Mouse (Mus musculus) kidney, postnatal 10 days (tissue): ENCODE measurements around the gene Wdr83.

Experiments
- DNase-seq: peaks from one replicate; pipeline ENCODE4 v3.0.0; 2021; ENCODE audit warnings: mixed read lengths

The Wdr83 gene

DNA sequence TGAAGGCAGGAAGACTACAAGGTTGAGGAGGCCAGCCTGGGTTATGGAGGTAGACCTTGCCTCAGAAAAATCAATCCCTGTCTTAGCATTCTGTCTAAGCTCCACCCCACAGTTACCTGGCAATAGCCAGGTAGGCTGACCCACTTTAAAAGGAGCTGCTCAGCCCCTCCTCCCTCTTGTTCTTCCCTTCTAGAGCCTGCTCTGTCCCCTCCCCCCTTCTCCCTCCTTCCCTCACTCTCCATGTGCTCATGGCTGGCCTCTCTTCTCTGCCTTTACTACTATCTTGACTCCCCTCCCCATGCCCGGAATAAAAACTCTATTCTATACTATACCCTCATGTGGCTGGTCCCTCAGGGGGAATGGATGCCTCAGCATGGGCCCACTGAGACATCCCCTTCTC lies 47.2 kb downstream of the Wdr83 start:
- no peak for DNase-seq

DNA sequence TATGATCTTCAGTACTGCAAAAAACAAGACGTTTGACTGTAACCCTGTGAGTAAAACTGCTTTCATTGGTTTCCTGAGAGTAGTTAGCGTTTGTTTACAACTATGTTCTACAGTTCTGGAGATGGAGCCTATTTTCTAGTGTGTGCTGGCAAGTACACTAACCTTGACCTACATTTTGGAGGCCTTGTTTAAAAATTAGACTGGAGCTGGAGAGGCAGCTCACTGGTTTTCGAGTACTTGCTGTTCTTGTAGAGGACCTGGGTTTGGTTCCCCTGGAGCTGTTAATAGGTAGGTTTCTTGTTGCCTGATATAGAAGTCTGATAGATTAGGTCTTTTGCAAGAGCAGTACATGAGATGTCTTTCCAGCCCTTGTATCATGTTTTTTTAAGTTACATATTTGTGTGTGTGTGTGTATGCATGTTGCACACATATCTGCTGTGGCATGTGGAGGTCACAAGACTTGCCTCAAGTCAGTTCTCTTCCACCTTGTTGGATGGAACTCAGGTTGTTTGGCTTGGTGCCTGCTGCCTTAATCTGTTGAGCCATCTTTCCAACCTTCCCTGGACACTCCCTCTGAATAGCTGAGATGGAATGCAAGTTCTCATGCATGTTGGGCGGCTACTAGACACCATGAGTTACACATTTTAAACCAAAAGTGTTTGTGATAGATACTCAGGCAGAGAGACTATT lies 48.3 kb downstream of the Wdr83 start:
- no peak for DNase-seq

DNA sequence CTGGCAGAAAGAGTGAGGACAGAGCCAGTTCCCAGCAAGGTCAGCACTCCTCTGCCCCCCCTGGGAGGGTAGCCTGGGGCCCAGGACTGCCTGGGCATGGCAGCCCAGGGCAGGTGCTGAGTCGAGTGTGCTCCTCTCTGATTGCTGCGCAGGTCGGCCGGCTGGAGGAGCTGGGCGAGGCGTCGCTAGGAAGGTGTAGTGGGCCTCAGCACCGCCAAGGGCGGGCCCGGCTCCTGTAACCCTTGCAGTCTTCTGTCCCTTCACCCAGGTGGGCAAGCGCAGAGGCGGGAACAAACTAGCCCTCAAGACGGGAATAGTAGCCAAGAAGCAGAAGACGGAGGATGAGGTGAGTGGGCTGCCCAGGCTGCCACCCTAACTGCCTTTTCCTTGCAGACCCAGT lies 51.8 kb downstream of the Wdr83 start:
- DNase-seq, result no peak

DNA sequence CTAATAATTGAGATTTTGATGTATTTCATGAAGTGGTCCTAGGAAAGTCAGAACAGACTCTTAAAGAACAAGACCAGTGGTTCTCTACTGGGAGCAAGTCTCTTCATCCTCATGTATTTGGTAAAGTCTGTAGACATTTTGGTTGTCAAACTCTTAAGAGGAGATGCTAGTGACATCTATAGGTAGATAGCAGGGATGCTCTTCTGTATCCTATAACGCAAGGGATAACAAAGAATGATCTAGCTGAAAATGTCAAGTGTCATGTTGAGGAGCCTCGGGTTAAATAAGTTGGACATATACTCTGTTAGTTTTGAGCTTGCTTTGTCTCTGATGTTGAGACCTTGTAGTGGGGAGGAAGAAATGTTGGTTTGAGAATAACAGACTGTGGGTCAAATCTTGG lies 53.2 kb downstream of the Wdr83 start:
- no peak for DNase-seq

DNA sequence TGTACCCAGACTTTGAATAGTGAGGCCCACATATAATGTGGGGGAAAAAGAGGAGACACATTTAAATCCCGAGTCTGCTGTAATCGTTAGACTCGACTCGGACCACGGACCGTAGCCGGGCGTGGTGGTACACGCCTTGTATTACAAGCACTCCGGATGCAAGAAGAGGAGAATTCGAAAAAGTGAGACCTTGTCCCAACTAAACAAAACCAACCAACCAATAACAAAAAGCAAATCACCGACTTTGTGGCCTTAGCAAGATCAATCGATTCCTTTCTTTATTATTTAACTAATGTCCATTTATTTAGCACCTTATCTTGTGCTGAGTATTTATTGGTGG lies 53.6 kb downstream of the Wdr83 start:
- peak; percentile 34 for DNase-seq

DNA sequence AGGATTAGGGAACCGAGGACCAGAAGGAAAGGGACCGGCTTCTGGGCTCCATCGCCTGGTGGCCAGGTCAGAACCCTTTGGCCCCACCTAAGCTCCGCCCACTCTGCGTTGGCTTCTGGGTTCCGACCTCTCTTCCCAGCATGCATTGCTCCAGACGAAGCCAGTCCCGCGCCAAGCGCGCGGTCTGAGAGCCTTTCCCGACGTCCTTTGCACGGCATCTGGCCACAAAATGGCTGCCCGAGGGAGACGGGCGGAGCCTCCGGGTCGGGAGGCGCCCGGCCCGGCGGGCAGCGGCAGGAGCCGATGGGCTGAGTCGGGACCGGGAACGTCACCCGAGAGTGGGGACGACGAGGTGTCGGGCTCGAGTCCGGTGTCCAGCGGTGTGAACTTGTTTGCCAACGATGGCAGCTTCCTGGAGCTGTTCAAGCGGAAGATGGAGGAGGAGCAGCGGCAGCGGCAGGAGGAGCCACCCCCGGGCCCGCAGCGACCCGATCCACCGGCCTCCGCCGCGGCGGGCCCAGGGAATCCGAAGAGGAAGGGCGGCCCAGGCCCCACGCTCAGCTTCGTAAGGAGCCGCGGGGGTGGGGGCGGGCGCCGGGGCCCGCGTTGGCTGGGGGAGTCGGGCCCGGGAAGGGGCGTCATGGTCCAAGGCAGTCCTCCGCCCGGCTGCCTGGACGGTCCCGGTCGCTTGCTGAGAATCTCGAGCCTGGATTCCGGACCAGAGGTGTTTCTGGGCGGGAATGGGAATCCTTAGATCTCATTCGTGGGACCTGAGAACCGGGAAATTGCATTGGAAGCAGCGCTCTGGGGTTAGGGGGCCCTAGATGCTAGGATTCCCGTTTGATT lies 54.2 kb downstream of the Wdr83 start, which contains the start of gene Trir:
Trir (plus strand) TSS at position 154 of the 846 bp plus-strand sequence.
- peak; percentile 98 for DNase-seq

DNA sequence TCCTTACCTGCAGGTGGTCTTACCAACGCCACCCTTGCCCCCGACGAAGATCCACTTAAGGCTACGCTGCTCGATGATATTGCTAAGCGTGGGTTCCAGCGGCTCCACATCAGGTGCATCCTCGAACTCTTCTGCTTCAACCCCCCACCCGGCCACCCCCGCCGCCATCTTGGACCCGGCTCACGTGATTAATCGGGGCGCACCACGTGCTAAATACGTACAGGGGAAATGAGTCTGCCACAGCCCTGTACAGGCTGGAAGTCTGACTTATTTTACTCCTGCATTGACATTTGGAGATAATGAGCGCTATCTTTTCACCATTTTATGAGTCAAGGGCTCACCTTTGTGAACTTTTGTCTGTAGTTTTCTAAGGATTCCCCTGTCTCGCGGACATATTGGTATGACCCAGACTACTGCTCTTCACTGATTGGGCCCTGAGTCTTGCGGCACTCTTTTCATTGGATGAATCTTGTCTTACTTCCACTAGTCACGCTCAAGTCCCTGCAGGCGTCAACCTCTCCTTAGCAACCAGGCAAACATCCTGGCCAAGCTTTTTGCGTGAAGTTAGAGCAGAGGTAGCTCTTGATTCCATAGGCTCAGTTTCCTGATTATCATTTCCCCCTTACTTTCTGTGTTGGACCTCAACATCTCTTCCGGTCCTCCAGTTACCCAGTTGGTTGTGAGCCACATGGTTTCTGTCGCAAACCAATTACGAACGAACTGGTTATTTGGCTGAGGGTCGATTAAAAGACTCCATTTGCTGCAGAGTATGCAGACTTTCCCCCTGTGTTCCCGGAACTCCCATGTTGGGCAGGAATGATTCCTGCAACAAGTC lies 55.8 kb downstream of the Wdr83 start, which contains the start of gene Asna1:
Asna1 (minus strand) TSS at position 184 of the 835 bp plus-strand sequence.
- DNase-seq, result peak; percentile 90
